Mouse (Mus musculus): ENCODE measurements around the gene Ccl24. TPM values are rescaled to one million over a fixed set of nuclear protein-coding genes. Genes with fewer than 3 reads are reported as not detected.

The Ccl24 gene
- polyA plus RNA-seq, 1 experiment: not detected

GRCm38 (mm10) chr5:135557671-135558070 is 15.2 kb downstream of the Ccl24 start:
- no peaks in the 10 kb centered on the region for H3K4me1 ChIP-seq (ENCODE audit: control insufficient read depth, insufficient read depth, low read length)
- TF ChIP-seq POLR2A (IDR thresholded peaks at IDR 0.05; ENCODE audit: borderline replicate concordance, control insufficient read depth, low read depth, low read length) (no peak), CTCF (IDR thresholded peaks at IDR 0.05; ENCODE audit: control insufficient read depth, insufficient read depth, low read length) (no peak)
- no peak overlapping the region for H3K27ac ChIP-seq (ENCODE audit: control insufficient read depth, insufficient read depth, low read depth, low read length, poor library complexity)
- H3K4me3 ChIP-seq (replicated peaks; ENCODE audit: control insufficient read depth, low read depth, low read length): no peak overlapping the region
- 60% methylated on average over 3 of the region's 3 CpGs for WGBS

DNA sequence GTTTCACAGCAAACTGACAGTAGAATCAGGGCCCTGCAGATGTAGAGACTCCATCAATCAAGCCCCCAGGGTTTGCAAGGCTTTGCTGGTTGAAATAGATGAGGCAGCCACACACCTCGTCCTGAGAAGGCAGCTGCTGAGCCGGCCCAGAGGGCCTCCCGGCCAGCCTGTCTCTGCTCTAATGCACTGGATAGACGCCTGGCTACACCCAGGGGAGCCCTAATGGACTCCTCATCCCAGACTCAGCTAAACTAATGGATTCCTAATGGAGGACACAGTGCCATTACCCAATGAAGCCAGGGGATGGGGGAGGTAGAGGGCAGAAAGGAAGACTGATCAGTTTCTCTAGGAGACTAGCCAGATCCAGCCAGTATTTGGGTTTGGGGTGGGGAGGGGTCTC is 15.8 kb downstream of the Ccl24 start:
- 70% methylated on average over 4 of the region's 4 CpGs for WGBS
- Histone ChIP-seq H3K27ac (ENCODE audit: control insufficient read depth, insufficient read depth, low read depth, low read length, poor library complexity) (no peak overlapping the region), H3K4me1 (ENCODE audit: control insufficient read depth, insufficient read depth, low read length) (no peaks in the 10 kb centered on the region), H3K4me3 (replicated peaks; ENCODE audit: control insufficient read depth, low read depth, low read length) (no peak overlapping the region)
- TF ChIP-seq POLR2A (IDR thresholded peaks at IDR 0.05; ENCODE audit: borderline replicate concordance, control insufficient read depth, low read depth, low read length): no peak
- no peak for TF ChIP-seq CTCF (IDR thresholded peaks at IDR 0.05; ENCODE audit: control insufficient read depth, insufficient read depth, low read length)

DNA sequence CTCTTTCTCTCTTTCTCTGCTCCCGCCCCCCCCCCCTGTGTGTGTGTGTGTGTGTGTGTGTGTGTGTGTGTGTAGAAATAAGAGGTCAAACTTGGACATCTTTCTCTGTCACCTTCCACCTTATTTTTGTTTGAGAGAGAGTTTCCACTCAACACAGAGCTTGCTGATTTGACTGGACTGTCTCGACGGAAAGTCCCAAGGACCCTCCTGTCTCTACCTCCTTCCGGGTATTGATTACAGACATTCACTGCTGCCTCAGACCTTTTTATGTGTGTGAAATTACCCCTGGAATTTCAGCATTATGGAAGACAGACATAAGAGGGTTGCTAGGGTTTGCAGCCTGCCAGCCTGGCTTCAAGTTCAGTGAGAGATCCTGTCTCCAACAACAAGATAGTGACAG is 16.6 kb downstream of the Ccl24 start:
- Histone ChIP-seq H3K4me1 (ENCODE audit: control insufficient read depth, insufficient read depth, low read length) (no peaks in the 10 kb centered on the region), H3K27ac (ENCODE audit: control insufficient read depth, insufficient read depth, low read depth, low read length, poor library complexity) (no peak overlapping the region), H3K4me3 (replicated peaks; ENCODE audit: control insufficient read depth, low read depth, low read length) (no peak overlapping the region)
- TF ChIP-seq POLR2A (IDR thresholded peaks at IDR 0.05; ENCODE audit: borderline replicate concordance, control insufficient read depth, low read depth, low read length) (no peak), CTCF (IDR thresholded peaks at IDR 0.05; ENCODE audit: control insufficient read depth, insufficient read depth, low read length) (no peak)
- 78% methylated on average over 4 of the region's 4 CpGs for WGBS

DNA sequence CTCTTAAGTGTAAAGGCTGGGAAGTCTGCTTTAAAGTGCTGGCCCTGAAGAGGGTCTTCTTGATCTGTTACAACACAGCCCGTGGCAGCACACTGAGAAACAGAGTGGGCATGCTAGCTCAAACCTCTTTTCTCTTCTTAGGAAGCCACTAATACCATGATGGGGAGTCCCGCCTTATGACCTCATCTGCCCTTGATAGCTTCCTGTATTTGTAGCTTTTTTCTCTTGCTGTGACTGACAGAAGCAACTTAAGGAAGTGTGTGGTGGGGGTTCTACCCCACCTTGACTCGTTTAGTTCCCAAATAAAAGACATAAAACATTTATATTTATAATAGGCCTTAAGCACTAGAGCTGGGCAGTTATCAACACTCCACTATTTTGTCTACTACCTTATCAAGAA is 21.3 kb downstream of the Ccl24 start:
- 12% methylated on average over 3 of the region's 3 CpGs for WGBS
- TF ChIP-seq POLR2A (IDR thresholded peaks at IDR 0.05; ENCODE audit: borderline replicate concordance, control insufficient read depth, low read depth, low read length) (no peak), CTCF (IDR thresholded peaks at IDR 0.05; ENCODE audit: control insufficient read depth, insufficient read depth, low read length) (no peak)
- H3K4me3 ChIP-seq (replicated peaks; ENCODE audit: control insufficient read depth, low read depth, low read length): no peak overlapping the region
- H3K27ac ChIP-seq (ENCODE audit: control insufficient read depth, insufficient read depth, low read depth, low read length, poor library complexity): no peak overlapping the region
- H3K4me1 ChIP-seq (ENCODE audit: control insufficient read depth, insufficient read depth, low read length): no peaks in the 10 kb centered on the region

DNA sequence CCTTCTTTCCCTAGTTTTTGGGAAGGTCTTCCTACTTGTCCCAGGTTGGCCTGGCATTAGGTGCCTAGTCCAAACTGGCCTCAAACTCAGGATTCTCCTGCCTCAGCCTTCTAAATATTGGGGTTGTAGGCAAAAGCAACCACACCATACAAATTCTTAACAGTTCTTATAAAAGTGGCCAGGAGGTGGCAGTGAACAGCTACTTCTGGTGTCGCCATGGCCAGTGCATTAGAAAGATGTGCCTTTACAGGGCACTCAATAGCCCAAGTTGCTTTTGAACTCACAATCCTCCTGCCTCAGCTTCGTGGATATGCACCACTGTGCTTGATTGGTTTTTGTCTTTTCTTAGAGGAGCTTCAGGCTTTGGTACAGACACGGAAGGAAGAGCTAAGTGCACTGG is 21.9 kb downstream of the Ccl24 start:
- 21% methylated on average over 3 of the region's 3 CpGs for WGBS
- Histone ChIP-seq H3K4me3 (replicated peaks; ENCODE audit: control insufficient read depth, low read depth, low read length) (no peak overlapping the region), H3K4me1 (ENCODE audit: control insufficient read depth, insufficient read depth, low read length) (no peaks in the 10 kb centered on the region), H3K27ac (ENCODE audit: control insufficient read depth, insufficient read depth, low read depth, low read length, poor library complexity) (no peak overlapping the region)
- TF ChIP-seq CTCF (IDR thresholded peaks at IDR 0.05; ENCODE audit: control insufficient read depth, insufficient read depth, low read length): peak; percentile 49
- TF ChIP-seq POLR2A (IDR thresholded peaks at IDR 0.05; ENCODE audit: borderline replicate concordance, control insufficient read depth, low read depth, low read length): no peak

GRCm38 (mm10) chr5:135547990-135548389 is 24.9 kb downstream of the Ccl24 start:
- TF ChIP-seq CTCF (IDR thresholded peaks at IDR 0.05; ENCODE audit: control insufficient read depth, insufficient read depth, low read length): no peak
- no peak overlapping the region for H3K27ac ChIP-seq (ENCODE audit: control insufficient read depth, insufficient read depth, low read depth, low read length, poor library complexity)
- H3K4me3 ChIP-seq (replicated peaks; ENCODE audit: control insufficient read depth, low read depth, low read length): no peak overlapping the region
- no peaks in the 10 kb centered on the region for H3K4me1 ChIP-seq (ENCODE audit: control insufficient read depth, insufficient read depth, low read length)
- 77% methylated on average over 2 of the region's 2 CpGs for WGBS

DNA sequence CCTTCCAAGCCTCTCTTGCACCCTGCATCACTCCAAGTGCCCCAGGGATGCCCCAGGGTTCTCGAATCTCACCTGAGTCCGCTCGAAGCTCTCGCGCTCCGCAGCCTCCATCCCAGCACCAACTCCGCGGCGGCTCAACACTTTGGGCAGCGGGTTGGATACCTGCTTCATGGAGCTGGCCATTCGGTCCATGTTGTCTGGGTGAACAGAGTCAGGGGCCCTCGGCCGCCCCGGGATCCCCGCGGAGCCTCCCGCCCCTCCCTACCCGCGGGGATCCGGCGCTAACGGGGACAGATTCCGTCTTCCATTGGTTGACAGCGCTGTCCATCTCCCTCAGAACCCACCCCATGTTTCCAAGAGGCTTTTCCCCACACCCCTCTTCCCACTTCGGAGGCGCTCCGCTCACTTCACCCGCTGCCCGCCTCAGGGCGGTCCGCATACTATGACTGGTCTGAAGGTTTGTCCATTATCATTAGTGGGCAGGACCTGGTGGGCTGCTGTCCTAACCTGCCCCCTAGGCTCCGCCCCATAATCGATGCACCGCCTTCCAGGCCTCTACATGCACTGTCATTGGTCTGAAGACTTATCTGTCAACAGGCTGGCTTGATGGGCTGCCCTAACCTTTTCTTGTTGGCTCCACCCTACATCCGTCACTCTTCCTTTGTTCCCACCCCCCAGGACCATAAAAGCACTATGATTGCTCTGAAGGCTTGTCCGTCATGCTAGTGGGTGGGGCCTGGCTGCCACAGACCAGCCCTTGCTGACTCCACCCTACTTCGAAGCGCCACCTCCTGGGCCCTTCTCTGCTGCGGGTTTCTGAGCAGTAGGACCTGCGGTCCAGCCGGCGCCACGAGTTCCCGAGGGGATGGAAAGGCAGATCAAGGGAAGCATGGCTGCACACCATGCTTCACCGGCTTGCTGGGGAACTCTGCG is 27.7 kb downstream of the Ccl24 start, which contains the start of gene Hip1:
TSS of gene Hip1 (minus strand) at position 256 of the 933 bp plus-strand sequence.
- Histone ChIP-seq H3K4me3 (replicated peaks; ENCODE audit: control insufficient read depth, low read depth, low read length) (peak within 1 kb of the TSS; percentile 72), H3K27ac (ENCODE audit: control insufficient read depth, insufficient read depth, low read depth, low read length, poor library complexity) (peak within 1 kb of the TSS; percentile 7; the same call in 1 of the 2 replicates), H3K4me1 (ENCODE audit: control insufficient read depth, insufficient read depth, low read length) (0 out of 2 replicates have a peak, but pooled peaks cover 1% of the 10 kb centered on the region)
- TF ChIP-seq POLR2A (IDR thresholded peaks at IDR 0.05; ENCODE audit: borderline replicate concordance, control insufficient read depth, low read depth, low read length) (peak; percentile 34; the same call in 1 of the 2 replicates), CTCF (IDR thresholded peaks at IDR 0.05; ENCODE audit: control insufficient read depth, insufficient read depth, low read length) (peak; percentile 51; the same call in 1 of the 2 replicates)
- under 1% methylated on average over 46 of the region's 46 CpGs for WGBS

- no peak for TF ChIP-seq POLR2A (IDR thresholded peaks at IDR 0.05; ENCODE audit: borderline replicate concordance, control insufficient read depth, low read depth, low read length)
- 10% methylated on average over 15 of the region's 15 CpGs for whole genome bisulfite sequencing
- H3K27ac ChIP-seq (ENCODE audit: control insufficient read depth, insufficient read depth, low read depth, low read length, poor library complexity): no peak overlapping the region
These were observed 28.8 kb downstream of the Ccl24 start for GRCm38 (mm10) chr5:135544032-135544558.

More at GRCm38 (mm10) chr5:135544032-135544558, 28.8 kb downstream of the Ccl24 start:
- Histone ChIP-seq H3K4me3 (replicated peaks; ENCODE audit: control insufficient read depth, low read depth, low read length) (peak overlapping the region; percentile 72), H3K4me1 (ENCODE audit: control insufficient read depth, insufficient read depth, low read length) (0 out of 2 replicates have a peak, but pooled peaks cover 1% of the 10 kb centered on the region)

Data from bone marrow, adult 2 months (tissue).